Mouse (Mus musculus) kidney, postnatal 36 days (tissue): Measurements from ENCODE around the gene Dpysl5.

Source experiments
- DNase-seq, 2 experiments: peaks; one replicate each; pipeline ENCODE4 v3.0.0; 2021 to 2022; ENCODE audit warnings: mixed read lengths in 2 of 2

Dpysl5 gene

GRCm38 (mm10) chr5:30709744-30710383 is 1.5 kb upstream of the Dpysl5 start:
- DNase-seq = peak; percentile 77 to 84

- DNase-seq = no peak
These were observed 878 bp upstream of the Dpysl5 start for GRCm38 (mm10) chr5:30710486-30710885.

DNA sequence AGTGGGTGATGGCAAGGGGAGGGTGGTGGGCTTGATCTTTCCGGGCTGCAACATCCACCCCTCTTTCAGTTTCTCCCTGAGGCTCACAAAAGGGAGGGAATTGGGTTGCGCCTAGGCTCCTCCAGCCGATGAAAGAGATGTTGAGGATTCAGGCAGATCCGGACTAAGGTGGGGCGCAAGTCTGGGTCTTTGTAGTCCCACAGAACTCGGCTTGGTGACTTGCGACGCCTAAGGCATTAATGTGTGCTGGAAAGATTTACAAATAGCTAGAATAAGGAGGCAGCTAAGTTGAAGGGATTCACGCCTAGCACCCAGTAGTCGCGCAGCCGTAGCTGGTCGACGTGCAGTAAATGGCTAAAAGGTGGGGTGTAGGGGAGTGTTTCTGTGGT is 632 bp downstream of the Dpysl5 start:
- no peak for DNase-seq

- DNase-seq = peak in 1 of 2 experiments; percentile 13
These were observed 1.3 kb downstream of the Dpysl5 start for GRCm38 (mm10) chr5:30712441-30713298.

- DNase-seq = peak in 1 of 2 experiments; percentile 21
These were observed 1.9 kb downstream of the Dpysl5 start for GRCm38 (mm10) chr5:30713299-30713675.

GRCm38 (mm10) chr5:30713691-30714090 is 2.3 kb downstream of the Dpysl5 start:
- no peak for DNase-seq

DNA sequence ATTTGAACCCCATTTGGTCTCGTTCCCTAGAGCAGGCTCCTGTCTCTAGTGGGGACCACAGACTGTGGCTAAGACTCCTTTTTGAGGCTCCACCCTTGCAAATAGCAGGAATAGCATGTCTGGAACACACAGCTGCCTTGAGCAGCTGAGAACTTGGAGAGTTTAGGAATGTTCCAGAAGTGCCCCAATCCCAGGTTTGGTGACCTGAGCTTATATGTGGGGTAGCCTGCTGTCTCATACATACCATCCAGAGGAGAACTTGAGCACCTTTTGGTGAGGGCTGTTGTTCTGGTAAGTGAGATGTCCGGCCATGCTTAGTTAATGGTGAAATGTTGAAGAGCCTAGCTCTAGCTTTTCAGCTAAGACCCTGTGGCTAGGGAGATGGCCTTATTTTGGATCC is 4.9 kb downstream of the Dpysl5 start:
- DNase-seq = no peak

- no peak for DNase-seq
These were observed 6.1 kb downstream of the Dpysl5 start for GRCm38 (mm10) chr5:30717506-30717905.

DNA sequence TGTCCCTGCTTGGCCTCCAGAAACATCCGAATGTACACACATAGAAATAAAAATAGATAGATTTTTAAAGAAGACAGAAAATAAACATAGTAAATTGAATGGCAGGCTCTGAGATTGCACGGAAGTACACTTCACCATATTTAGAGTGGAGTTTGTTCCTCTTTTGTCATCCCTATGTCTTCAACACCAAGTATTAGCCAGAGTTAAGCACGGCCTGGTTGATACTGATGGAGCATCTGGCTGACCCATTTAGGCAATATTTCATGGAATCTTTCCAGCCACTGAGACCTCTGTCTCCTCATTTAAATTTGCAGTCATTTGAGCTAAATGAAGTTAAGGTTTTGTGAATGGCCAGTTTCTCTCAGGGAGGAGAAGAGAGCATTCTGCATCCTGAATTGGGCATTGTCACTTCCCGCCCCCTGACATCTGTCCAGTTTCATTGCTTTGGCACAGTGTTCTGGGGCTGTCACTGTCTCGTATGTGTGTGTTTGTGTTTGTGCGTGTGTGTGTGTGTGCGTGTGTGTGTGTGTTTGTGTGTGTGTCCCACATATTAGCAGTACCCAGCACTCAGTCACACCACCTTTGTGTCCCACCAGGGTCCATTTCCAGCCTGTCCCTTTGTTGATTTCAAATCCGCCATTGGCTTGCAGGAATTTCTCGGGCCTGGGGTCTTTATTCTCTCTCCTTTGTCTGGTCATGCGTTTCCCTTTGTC is 6.8 kb downstream of the Dpysl5 start:
- DNase-seq = no peak

- no peak for DNase-seq
These were observed 10.6 kb downstream of the Dpysl5 start for GRCm38 (mm10) chr5:30721935-30722334.

GRCm38 (mm10) chr5:30726151-30726693 is 14.9 kb downstream of the Dpysl5 start:
- no peak for DNase-seq

DNA sequence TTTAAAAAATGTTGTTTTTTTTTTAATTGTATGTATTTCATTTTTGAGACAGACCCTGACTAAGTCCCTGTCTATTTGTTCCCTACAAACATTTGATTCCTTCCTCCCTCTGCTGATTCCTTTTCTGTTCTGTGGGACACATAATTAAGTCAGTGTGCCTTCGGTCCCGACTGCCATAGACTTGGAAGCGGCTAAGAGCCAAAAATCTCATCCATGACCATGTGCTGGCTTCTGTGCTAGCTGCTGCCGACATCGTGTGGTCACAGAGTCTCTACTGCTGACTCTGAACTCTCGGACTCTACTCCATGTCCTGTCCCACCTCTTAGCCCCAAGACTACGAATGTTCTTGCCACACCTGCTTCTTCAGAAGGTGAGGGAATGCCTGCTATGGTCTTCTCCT is 21.1 kb downstream of the Dpysl5 start:
- no peak for DNase-seq

DNA sequence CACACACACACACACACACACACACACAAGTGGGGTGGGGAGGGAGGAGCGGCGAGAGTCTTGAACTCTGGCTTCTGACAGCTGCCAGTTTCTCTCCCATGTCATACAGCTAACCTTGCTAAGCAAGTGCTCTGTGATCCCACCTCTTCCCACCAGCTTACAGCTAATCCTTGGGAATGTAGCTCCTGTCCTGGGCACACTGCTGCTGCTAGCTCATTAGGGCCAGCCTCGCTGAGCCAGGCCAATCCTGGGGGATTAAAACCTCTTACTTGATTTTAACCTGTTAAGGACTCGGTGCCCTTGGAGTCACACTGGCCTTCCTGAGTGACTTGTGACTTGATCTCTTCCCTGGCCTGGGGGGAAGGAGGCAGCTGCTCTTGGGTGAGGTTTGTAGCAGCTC is 23.3 kb downstream of the Dpysl5 start:
- DNase-seq = no peak

GRCm38 (mm10) chr5:30738127-30738828 is 26.9 kb downstream of the Dpysl5 start:
- DNase-seq = no peak

- no peak for DNase-seq
These were observed 28.2 kb downstream of the Dpysl5 start for GRCm38 (mm10) chr5:30739595-30739994.

DNA sequence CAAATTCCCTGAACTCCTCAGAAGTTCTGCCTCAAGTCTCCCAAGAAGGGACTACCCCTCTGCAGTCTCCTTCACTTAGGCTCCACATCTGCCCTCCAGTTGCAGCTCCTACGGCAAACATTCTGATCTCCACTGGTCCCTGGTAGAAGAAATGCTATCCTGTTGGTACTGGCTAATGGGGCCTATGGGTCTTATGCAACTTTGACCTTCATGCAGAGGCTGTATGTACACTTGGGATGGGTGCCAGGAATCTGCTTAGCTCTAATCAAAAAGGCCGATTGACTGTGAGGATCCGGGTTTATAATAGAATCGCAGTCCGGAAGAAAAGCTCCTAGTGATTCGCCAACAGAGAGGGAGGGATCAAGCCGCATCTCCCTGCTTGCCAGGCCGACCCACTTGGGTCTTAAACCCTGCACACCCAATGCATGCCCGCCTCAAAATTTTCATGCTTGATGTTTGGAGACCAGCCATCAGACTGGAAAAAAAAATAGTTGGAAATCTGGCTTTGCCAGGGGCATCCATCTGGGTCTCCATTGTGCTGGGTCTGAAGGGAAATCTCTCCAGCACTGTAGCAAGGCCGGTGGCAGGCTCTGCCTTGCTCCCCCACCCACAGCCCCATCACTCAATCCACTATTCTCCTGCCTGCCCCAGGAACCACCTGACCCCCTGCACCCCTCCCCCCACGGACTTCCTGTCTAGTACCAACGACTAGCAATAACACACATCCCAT is 38.4 kb downstream of the Dpysl5 start:
- no peak for DNase-seq

- DNase-seq = no peak
These were observed 39.7 kb downstream of the Dpysl5 start for GRCm38 (mm10) chr5:30751071-30751470.

GRCm38 (mm10) chr5:30753128-30753527 is 41.8 kb downstream of the Dpysl5 start:
- DNase-seq = peak in 1 of 2 experiments; percentile 11

- DNase-seq = no peak
These were observed 43.9 kb downstream of the Dpysl5 start for GRCm38 (mm10) chr5:30755215-30755614.

DNA sequence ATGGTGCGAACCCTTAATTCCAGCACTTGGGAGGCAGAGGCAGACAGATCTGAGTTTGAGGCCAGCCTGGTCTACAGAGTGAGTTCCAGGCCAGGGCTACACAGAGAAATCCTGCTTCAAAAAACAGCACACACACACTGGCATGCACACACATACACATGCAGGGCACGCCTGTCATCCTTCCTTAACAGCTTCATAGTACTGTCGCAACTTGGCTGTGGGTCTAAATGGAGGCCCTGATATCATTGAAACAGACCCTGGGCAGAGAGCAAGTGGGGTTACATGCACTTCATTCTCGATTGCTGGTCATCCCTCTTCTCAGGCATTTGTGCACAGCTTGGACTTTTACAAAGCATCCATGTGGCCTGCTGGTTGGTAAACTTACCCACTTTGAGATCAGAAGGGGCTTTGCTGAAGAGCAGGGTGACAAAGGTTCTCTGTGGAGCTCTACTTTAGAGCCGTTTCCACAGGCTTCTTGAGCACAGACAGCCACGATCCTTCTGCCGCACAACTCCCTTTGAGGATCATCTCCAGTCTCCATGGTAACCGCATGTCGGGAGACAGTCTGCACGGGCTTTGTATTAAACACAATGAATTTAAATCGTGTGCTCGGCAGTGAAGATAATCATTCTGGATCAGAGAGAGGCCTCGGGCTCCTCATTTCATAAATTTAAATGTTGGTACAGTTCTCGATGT is 51.6 kb downstream of the Dpysl5 start:
- no peak for DNase-seq

DNA sequence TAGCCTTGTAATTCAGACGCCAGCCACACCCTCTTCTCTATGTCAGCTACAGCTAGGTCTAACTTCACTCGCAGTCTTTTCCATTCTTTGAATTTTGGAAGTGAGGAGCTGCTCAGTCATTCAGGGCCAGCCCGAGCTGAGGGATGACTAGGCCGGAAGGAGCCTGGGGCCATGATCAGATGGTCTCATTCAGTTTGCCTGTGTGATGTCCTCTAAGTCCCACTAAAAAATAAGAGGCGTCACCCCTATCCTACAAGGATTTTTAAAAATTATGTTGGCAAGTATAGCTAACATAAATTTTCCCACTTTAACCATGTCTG is 52.1 kb downstream of the Dpysl5 start:
- DNase-seq = no peak
